Mouse (Mus musculus) neutrophil, adult 5-6 weeks (primary cell): Measurements from ENCODE around the gene Slc25a10. TPM values are rescaled to one million over a fixed set of nuclear protein-coding genes. Genes with fewer than 3 reads are reported as not detected.

ENCODE experiments used
- ATAC-seq: fragments of 151-379, 151-347 bp; 2 replicates; pipeline ENCODE4 v1.8.0; 2017; ENCODE audit warnings: mild to moderate bottlenecking, moderate TSS enrichment; ENCODE audit not compliant: insufficient number of reproducible peaks, poor library complexity, low FRiP score, severe bottlenecking; ENCODE audit errors: extremely low read depth
- total RNA-seq: library from RNA; stranded (forward); fragments of 200-1000 nt; gene quantifications from 2 replicates; pipeline ENCODE4 v1.2.3, GENCODE M21; 2017

The Slc25a10 gene
- total RNA-seq, 1 experiment from 2014 or later, result 5.0 TPM

DNA sequence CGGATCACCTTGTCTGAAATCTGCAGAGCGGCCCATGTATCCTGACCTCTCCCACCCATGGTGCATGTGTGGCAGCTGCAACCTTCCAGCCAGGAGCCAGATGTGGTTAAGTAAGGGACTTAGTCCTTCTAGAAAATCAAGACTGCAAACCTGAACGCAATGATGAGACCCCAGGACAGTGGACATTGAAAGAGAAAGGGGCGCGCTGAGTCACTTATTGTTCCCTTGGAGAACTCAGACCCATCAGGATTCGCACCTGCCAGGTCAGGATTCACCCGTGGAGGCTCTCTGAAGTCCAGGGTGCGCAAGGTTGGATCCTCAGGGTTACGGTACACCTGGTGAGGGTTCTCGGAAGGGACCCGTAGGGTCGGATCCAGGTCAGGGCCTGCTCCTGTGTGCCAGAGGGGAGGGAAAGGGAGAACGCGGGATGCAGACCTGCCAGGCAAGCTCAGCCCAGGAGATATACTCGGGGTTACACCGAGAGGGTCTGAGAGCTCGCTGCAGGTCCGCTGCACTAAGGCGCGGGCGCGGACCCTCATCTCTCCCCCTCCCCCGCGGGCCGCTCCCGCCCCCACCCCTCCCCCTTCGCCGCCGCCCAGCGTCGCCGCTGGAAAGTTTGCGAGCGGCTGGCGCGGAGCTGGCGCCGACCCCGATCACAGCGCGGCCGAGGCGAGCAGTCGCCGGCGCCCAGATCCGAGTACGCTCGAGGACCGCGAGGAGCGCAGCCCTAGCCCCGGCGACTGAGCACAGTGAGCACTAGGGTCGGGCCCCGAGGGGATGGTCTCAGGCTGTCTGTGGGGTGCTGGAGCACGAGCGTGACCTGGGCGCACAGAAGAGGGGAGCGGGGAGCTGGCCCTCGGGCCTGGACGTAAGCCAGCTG, 38.7 kb downstream of the Slc25a10 start, which contains the start of gene Gcgr:
TSS of gene Gcgr (plus strand) at position 615 of the 880 bp plus-strand sequence.
- ATAC-seq, result no peak

DNA sequence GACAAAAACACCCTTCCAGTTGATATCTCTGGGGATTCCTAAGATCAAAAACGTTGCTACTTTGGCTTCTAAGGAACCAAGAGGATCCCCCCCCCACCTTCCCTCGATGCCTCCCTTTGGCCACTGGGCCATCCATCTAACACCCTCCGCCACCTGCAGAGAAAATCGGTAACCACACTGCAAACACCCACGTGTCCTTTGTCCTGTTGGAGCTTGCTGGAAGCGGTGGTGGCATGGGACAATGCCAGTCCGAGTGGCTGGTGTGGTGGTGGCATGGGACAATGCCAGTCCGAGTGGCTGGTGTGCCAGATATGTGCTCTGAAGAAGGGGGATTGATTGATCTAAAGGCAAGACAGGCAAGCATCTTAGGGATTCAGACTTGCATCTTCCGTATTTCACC, 40.0 kb downstream of the Slc25a10 start:
- ATAC-seq, result no peak

DNA sequence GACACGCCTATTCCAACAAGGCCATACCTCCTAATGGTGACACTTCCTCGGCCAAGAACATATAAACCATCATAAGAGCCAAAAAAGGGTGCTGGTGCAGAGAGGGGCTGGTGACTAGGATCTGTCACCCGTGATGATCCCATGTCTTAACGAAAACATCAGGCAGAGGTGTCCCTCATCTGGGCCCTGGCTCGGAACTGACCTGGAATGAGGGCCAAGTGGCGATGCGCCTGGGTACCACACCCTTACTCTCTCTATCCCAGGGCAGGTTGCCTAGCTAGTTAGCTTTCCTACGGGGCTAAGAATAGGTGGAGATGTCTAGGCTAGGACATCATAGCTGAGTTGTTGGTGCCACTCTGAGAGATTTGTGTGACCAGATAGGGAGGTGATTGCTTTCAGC, 42.5 kb downstream of the Slc25a10 start:
- ATAC-seq, result no peak

DNA sequence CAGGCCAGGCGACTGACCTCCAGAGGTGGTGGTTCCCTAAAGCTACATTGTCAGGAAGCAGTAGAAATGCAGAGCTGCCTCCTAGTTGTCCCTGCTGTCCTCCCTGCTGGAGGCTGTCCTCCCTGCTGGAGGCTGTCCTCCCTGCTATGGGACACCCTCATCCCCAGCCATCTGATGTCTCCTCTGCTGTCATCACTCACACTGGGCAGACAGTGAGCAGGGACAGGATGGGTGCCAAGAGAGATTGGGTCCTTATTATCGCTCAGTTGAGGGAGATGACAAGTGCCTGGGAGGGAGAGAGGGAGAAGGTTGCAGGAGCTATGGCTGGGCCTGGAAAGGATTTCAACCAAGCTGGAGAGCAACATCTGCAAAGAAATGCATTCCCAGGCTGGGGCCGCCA, 43.5 kb downstream of the Slc25a10 start:
- ATAC-seq, result no peak

DNA sequence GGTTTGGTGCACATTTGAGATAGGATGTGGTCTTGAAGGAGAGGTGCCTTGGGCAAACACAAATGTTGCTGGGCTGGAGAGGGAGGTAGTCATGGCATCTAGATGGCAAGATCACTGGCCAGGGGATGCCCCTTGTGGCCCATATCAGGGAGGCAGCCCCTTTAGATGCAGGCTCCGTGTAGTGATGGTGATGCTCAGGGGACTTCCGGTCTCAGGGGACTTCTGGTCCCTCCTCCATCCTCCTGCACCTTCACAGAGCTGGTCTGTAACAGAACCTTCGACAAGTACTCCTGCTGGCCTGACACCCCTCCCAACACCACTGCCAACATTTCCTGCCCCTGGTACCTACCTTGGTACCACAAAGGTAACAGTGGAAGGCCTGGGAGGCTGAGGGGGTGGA, 44.2 kb downstream of the Slc25a10 start:
- no peak for ATAC-seq

DNA sequence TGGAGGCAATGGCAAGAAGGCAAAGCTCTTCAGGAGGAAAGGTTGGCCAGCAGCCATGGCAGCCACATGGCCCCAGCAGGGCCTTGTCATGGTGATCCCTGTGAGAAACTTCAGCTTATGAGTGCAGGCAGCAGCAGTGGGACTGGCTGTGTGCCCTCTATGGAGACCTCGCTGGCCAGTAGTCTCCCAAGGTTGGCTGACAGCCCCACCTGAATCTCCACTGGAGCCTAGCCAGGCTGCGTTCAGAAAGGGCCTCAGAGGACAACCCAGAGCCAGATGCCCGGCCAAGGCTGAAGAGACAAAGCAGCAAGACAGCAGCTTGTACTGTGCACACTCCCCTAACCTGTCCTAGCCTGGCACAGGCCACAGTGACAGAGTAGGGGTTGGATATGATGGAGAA, 46.8 kb downstream of the Slc25a10 start:
- no peak for ATAC-seq

DNA sequence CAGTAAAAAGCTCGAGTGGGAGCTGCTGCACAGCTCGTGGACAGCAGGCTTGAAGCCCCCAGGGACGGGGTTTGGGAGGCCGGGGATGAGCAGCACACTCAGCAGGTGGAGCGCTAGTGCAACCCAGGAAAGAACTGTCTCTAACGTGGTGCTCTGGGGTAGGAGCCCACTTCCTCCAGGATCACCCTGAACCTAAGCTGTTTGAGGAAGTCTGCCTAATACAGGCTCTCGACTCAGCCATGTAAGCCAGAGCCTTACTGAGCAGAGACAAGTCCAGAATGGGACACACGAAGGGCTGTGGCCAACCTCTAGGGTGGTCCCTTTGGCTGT, 47.3 kb downstream of the Slc25a10 start:
- ATAC-seq, result no peak

DNA sequence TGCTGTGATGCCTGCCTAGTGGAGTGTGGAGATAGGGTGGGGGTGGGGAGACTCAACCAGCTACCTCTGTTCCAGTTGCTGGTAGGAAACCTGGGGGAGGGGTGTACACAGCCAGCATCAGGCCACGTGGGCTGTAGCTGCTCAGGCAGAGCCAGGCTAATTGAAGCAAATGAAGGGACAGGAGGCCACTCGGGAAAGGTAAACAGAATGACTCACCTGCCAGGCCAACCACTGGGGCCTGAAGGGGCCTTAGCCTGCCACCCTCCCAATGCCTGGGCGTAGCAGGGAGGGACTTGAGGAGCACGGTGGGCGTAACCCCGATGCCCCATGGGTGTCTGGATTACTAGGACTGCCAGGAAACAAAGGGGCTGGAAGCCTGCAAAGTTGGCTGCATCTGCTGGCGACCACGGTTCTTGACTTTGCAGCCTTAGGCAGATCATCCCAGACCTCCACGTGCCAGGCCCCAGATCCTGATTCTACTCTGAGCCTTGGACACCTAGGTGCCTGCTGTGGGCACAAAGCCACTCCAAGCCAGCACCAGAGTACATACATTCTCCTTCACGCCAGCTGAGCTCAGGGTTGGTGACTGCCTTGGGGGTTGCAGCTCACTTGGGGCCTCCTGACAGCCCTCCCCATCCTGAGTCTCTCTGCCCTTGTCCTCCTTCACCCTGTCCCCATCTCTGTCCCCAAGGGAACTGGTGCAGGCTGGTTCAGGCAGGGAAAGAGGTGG, 47.8 kb downstream of the Slc25a10 start:
- no peak for ATAC-seq

DNA sequence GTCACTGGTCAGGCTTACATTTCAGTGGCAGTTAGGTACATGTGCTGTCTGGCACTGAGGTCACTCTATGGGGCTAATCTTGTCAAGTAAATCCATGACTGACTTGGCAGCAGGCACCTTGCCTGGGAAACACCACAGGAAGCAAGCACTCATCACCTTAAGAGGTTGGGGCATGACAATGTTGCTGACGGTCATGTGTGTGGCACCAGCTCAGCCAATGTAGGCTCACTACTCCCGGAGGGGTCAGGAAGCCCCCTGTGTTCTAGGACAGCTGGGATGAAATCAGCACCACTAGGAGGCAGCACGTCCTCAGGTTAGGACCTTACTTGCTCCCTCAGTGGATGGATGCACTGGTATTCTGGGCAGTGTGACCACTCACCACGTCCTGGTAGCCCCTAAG, 50.3 kb downstream of the Slc25a10 start:
- ATAC-seq, result no peak

DNA sequence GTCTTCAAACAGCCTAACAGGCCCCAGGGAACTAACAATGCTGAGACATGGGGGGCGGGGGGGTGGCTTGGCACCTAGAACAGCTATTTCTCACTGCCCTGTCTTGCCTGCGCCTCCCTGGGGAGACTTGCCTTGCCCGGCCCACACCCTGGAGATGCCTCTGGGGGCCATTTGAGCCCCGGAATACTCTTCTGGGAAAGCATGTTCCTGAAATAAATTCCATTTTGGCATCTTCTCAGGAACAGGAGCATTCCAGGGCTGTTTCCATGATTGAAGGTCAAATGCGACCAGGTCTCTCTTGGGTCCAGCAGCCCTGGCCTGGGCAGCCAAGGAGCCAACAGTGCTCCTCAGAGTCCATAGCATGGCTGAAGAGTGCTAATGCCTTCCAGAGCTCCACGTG, 50.7 kb downstream of the Slc25a10 start:
- ATAC-seq, result no peak

DNA sequence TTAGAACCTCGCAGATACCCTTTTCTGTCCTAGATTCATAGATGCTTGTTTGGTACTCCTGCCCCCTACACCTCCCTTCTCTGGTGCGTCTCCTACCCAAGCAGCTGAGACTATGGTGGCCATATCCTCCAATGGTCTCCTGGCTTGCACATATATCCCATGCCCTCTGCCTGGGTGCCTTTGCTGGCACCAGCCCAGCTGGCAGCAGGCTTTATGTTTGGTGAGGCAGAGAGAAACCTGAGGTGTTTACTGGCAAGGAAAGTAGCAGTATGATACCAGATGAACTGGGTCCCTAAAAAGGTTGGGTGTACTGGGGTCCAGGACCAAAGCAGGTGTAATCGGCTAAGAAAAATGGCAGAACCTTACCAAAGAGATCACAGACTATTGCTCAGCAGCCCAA, 54.3 kb downstream of the Slc25a10 start:
- no peak for ATAC-seq

DNA sequence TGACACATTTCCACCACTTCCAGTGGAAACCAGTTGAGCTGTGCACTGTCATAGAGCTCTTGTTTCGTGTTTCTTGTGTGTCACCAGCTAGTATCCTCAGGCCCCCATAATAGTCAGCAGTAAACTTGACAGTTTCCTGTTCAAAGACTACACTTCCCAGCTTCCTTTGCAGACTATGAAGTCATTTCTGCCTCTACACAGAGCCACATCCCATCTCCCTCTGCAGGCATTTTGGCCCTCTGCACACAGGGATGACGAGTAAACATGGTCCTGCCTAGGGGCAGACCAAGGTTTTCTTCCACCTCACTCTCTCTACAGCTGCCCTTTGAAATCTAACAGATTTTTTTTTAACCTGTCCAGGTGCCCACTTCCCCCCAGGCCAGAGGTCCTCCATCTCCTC, 55.8 kb downstream of the Slc25a10 start:
- ATAC-seq, result no peak

DNA sequence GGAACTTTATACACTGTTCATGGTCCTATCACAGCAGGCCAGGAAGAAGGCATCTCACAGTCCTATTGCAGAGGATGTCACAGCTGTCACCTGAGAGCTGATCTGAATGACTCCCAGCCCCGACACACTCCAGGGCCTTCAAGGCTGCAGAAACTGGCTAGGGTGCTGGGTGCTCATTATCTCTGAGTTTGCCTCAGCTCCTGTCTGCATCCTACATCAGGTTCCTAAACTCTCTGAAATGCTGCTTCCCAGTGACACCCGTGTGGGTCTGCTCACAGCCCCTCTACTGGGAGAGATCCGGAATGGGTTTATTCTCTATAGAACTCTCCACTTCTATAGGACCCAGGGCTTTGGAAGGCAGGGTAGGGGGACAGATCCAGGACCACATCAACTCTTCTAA, 56.6 kb downstream of the Slc25a10 start:
- ATAC-seq, result no peak

DNA sequence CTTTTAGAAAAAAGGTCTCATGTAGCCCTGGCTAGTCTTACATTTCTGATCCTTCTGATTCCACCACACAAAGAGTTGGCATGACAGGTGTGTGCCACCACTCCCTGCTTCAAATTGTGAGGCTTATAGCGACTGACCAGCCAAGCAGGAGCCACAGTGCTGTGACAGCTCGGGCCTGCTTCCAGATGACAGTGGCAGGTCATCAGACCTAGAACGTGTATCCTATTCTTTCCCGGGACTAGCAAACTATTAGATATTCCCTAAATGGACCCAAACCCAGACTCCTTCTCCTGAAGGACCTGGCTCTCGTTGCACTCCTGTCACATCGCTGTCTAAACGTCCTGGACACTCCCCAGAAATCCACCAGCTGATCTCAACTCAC, 57.1 kb downstream of the Slc25a10 start:
- ATAC-seq, result no peak

Other genes starting within 250 kb of the Slc25a10 start
- gene Actg1, start 143.3 kb upstream of the Slc25a10 start, total RNA-seq, result 1,411 and 1,557 TPM in 2 replicates
- 0.47 TPM in 1 of 2 replicates, not detected in the other for gene Fscn2, start 130.3 kb upstream of the Slc25a10 start, total RNA-seq
- 13.3 and 15.6 TPM in 2 replicates for gene Faap100, start 113.1 kb upstream of the Slc25a10 start, total RNA-seq
- gene Nploc4, start 54.1 kb upstream of the Slc25a10 start, total RNA-seq, result 24.4 and 25.4 TPM in 2 replicates
- not detected in 2 replicates for gene Tspan10, start 49.2 kb upstream of the Slc25a10 start, total RNA-seq
- not detected in 2 replicates for gene Pde6g, start 38.3 kb upstream of the Slc25a10 start, total RNA-seq
- gene Oxld1, start 33.8 kb upstream of the Slc25a10 start, total RNA-seq, result 5.9 and 9.5 TPM in 2 replicates
- 35.0 and 48.6 TPM in 2 replicates for gene Ccdc137, start 33.7 kb upstream of the Slc25a10 start, total RNA-seq
- 13.4 and 17.1 TPM in 2 replicates for gene Arl16, start 24.2 kb upstream of the Slc25a10 start, total RNA-seq
- 20.8 and 24.1 TPM in 2 replicates for gene Mrpl12, start 7.2 kb upstream of the Slc25a10 start, total RNA-seq
- gene Gcgr, start 38.9 kb downstream of the Slc25a10 start, total RNA-seq, result 0.23 TPM in 1 of 2 replicates, not detected in the other
- gene Mcrip1, start 57.9 kb downstream of the Slc25a10 start, total RNA-seq, result 15.0 and 16.9 TPM in 2 replicates
- gene Ppp1r27, start 59.3 kb downstream of the Slc25a10 start, total RNA-seq, result not detected in 2 replicates
- gene P4hb, start 81.4 kb downstream of the Slc25a10 start, total RNA-seq, result 122 and 155 TPM in 2 replicates
- gene Arhgdia, start 89.8 kb downstream of the Slc25a10 start, total RNA-seq, result 166 and 185 TPM in 2 replicates
- gene Alyref, start 106.5 kb downstream of the Slc25a10 start, total RNA-seq, result 52.7 and 88.0 TPM in 2 replicates
- gene Anapc11, start 106.6 kb downstream of the Slc25a10 start, total RNA-seq, result 15.7 and 22.0 TPM in 2 replicates
- not detected in 2 replicates for gene Npb, start 116.6 kb downstream of the Slc25a10 start, total RNA-seq
- gene Pcyt2, start 126.1 kb downstream of the Slc25a10 start, total RNA-seq, result 31.7 and 47.8 TPM in 2 replicates
- gene Sirt7, start 133.4 kb downstream of the Slc25a10 start, total RNA-seq, result 181 and 194 TPM in 2 replicates
- 25.5 and 33.5 TPM in 2 replicates for gene Mafg, start 141.8 kb downstream of the Slc25a10 start, total RNA-seq
- gene Pycr1, start 151.9 kb downstream of the Slc25a10 start, total RNA-seq, result 1.6 TPM in 1 of 2 replicates, not detected in the other
- gene Myadml2, start 156.3 kb downstream of the Slc25a10 start, total RNA-seq, result not detected in 2 replicates
- gene Notum, start 169.3 kb downstream of the Slc25a10 start, total RNA-seq, result not detected in 2 replicates
- 59.7 and 74.8 TPM in 2 replicates for gene Aspscr1, start 181.1 kb downstream of the Slc25a10 start, total RNA-seq
- gene Cenpx, start 221.9 kb downstream of the Slc25a10 start, total RNA-seq, result 24.2 and 44.7 TPM in 2 replicates
- 47.1 and 47.6 TPM in 2 replicates for gene Lrrc45, start 222.1 kb downstream of the Slc25a10 start, total RNA-seq
- gene Rac3, start 229.6 kb downstream of the Slc25a10 start, total RNA-seq, result 0.98 TPM in 1 of 2 replicates, not detected in the other
- 6.8 and 8.1 TPM in 2 replicates for gene Dcxr, start 235.4 kb downstream of the Slc25a10 start, total RNA-seq
- gene Cbr2, start 240.3 kb downstream of the Slc25a10 start, total RNA-seq, result 0.81 TPM in 1 of 2 replicates, not detected in the other